Mouse (Mus musculus) induced T-regulatory cell, adult 2 months (primary cell): ENCODE results near the gene Pacrg.

Source experiments
- DNase-seq: peaks from one replicate; pipeline ENCODE4 v3.0.0-alpha.2; 2012; ENCODE audit warnings: low read depth

The Pacrg gene

DNA sequence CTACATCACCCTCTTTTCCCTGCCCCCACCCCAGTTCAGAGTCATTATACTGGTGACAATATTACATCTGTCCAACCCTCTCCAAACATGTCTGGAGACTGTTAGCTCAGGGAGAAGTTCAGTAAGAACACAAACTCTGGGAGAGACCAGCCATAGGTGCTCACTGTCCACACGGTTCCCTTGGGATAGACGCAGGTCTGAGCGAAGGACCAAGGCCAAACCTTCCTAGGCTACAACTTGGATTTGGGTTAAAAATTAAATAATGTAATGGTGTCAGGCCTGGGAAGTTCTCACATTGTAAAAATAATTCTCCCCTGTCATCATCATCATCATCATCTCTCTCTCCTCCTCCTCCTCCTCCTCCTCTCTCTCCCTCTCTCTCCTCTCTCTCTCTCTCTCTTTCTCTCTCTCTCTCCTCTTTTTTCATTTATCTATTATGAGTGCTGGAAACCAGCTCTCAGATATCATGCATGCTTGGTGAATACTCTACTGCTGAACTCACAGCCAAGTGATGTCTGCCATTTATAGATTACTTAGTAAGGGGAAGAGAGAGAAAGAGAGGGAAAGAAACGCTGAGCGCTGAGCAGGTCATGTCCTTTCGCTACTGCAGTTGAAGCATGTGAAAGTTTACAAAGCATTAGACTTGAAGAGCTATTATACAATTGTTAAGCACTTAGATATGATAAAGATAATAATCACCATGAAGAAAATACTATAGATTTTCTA, 215.2 kb downstream of the Pacrg start:
- no peak for DNase-seq

DNA sequence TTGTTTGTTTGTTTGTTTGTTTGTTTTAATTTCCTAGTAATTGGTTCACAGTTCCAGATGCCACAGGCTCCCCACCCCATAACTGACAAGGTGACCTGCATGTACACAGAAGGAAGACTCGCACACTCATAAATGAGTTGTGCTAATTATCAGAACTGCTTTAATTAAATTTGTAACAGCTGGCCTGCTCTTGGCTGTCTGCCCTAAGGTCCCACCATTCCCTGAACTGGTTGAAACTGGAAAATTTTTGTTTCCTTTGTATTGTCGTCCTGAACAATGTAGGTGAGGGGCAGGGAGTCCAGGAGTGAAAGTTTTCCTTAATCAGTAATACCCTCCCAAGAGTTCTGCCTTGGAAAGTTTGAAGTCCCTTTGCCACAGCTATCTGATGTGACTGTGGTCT, 219.5 kb downstream of the Pacrg start:
- DNase-seq: no peak

- DNase-seq: no peak
Observed at GRCm38 (mm10) chr17:10619881-10620280, 220.2 kb downstream of the Pacrg start.

DNA sequence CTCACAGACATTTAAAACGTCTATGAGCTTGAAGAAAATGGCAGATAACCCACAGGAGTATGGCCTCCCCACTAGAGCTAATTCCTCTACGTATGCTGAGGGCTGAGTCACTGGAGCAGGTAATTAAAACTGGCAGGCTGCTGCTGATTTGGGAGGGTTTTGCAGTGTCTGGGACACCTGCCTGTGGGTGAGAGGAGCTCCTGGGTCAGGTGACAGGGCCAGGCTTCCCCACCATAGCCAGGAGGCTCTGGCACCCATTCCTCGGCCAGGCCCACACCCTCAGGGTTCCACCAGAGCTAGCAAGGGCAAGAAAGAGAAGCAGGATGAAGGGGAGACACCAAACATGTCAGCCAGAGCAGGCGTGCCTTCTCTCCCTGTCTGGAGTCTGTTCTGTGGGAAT, 222.5 kb downstream of the Pacrg start:
- DNase-seq: no peak

DNA sequence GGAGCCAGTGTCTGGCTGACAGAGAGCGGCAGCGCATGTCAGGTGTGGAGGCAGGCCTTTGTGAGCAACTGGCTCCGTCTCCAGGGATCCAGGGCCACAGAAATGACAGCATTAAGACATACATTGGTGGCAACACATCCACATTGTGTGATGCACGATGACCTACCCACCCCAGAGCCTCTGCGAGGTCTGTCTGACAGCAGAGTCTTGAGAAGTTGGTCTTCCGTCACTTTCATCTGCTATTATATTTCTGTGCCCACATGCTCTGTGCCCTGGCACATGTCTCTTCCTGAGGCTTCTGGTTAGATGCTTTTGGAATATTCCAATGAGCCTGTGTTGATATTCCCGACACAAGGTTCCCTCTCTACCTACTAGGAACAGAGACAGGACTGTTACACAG, 224.5 kb downstream of the Pacrg start:
- no peak for DNase-seq

- no peak for DNase-seq
Observed at GRCm38 (mm10) chr17:10614696-10615095, 225.4 kb downstream of the Pacrg start.

- DNase-seq: no peak
Observed at GRCm38 (mm10) chr17:10611626-10612025, 228.5 kb downstream of the Pacrg start.

DNA sequence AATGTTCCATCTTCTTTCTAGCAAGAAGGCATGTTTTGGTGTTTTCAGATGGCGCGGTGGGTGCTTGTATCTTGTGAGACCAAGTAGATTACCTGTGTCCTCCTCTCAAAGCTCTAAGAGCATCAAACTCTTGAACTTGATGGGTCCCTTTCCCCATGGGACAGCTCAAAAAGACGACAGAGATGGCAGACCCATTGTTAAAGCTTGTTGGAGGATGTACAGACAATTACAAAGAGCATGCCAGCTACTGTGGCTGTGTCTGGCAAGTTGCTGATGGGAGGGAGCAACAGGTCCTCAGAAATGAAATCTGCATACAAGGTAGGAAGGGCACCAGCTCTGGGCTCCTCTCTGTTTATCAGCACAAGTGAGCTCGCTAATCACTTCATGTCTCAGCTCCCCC, 232.0 kb downstream of the Pacrg start:
- no peak for DNase-seq

DNA sequence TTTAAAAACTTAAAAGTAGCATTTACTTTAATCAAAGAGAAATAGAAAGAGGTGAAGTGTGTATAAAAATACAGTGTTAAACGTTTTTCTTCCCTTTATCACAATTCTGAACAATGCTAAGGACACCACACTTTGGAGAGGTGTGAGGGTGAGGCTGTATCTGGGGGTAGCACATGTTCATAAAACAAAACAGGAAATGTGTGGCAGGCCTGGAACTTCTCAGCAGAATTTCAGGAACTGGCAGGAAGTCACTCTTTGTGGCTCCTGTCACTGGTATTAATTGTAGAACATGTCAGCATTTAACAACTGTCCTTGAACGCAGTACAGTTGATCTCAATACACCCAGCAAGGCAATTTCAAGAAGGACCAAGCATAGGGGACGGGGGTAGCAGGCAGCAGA, 234.0 kb downstream of the Pacrg start:
- DNase-seq: no peak

DNA sequence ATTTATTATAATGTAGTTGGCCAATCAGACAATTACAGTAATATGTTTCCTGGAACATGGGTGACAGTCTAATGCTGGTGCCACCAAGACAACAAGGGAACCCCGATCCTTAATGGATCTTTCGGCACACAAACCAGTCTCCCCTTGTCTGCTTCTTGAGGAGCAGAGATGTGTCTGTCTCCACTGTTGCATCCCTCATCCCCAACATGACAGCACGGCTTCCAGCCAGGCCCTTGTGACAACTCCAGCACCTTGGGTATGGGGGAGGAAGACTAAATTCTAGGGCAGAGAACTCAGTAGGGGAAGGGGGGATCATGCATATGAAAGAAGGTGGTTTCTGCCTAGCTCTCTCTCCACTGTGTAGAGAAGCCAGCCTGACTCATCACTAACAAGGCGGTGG, 242.4 kb downstream of the Pacrg start:
- DNase-seq: no peak

DNA sequence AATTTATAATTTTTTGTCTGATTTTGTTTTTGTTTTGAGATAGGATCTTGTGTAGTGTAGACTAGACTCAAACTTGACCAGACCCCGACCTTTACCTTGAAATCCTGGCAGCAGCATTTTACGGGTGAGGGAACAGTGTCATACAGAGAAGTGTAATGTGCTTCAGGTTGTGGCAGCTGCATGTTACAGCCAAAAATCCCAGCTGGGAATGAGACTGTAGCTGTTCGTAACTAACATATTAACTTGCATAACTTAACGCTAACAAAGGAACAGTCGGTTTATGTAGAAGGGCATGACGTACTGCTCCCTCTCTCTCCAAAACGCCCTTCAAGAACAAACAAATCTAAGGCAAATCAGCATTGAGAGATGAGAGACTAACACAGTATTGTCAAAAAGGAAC, 250.5 kb downstream of the Pacrg start:
- DNase-seq: no peak

DNA sequence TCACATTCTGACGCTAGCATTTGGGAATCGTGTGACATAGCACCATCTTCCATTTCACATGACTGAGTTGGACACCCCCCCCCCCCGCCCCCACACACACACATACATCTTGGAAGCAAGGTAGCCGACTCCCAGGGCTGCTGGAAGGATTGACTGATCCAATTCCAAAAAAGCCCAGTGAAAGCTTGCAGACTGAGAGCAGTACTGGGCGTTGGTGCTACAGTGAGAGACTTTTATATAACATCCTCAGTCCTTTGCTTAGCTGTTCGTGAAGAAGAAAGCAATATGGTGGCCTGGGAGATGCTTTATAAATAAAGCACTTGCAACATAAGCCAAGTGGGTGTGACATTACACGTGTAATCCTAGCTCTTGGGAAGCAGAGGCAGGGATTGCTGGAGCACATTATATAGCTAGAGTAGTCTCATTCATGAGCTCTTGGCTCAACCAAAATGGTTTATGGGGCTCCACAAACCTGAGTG, 251.2 kb downstream of the Pacrg start:
- no peak for DNase-seq

- no peak for DNase-seq
Observed at GRCm38 (mm10) chr17:10583301-10583700, 256.8 kb downstream of the Pacrg start.

- no peak for DNase-seq
Observed at GRCm38 (mm10) chr17:10575306-10575705, 264.8 kb downstream of the Pacrg start.

DNA sequence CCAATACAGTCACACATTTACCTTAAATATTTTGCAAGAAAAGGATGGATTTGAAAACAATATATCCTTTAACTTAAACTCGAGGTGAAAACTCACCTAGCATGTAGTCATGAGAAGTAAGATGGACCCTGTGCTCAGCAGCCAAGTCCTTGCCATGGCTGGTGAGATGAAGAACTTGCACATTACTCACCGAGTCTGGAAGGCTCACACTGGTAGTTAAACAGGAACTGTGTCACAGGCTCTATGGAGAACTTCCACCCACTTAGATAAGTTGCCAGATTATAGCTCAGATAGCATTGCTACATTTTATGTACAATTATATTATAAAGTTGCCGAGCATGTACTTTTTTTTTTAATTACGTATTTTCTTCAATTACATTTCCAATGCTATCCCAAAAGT, 267.7 kb downstream of the Pacrg start:
- no peak for DNase-seq

DNA sequence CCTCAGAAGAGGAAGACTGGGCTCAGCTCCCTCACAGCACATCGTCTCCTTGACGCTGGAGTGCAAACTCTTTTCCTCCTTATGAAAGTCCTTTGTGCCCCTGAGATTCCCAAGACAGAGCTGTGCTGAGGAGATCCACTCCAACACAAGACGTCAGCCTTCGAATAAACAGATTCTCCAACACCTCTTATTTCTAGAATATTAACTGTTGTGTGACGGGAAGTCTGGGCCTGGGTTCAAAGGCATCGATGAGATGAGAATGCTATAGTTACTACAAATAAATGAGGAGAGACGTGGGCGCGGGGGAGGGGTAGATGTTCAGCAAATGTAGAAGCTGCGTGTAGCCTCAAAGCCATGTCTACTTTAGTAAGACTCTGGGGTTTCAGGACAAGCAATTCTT, 270.8 kb downstream of the Pacrg start:
- no peak for DNase-seq

GRCm38 (mm10) chr17:10567411-10567810, 272.7 kb downstream of the Pacrg start:
- no peak for DNase-seq

- DNase-seq: no peak
Observed at GRCm38 (mm10) chr17:10564191-10564590, 275.9 kb downstream of the Pacrg start.

- no peak for DNase-seq
Observed at GRCm38 (mm10) chr17:10562871-10563270, 277.2 kb downstream of the Pacrg start.

GRCm38 (mm10) chr17:10560053-10560452, 280.1 kb downstream of the Pacrg start:
- DNase-seq: no peak

DNA sequence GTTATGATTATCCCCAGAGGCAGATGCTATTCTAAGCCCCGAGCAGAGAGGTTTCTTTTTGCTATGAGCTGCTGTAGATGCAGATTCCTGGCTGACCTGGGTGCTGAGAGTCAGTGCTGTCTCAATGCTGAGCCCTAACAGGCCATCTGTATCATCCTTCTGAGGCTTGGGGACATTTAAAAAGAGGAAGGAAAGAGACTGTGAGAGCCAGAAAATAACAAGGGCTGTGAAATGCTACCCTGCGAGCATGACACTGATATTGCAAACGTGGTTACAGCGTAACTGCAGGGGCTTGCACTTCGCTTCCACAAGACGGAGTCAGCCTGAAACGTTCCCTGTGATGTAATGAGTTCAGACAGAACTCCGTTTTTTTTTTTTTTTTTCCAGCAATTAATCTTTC, 281.4 kb downstream of the Pacrg start:
- DNase-seq: no peak

GRCm38 (mm10) chr17:10552295-10553056, 287.6 kb downstream of the Pacrg start:
- DNase-seq: no peak

- no peak for DNase-seq
Observed at GRCm38 (mm10) chr17:10550781-10551520, 289.2 kb downstream of the Pacrg start.
